Mouse (Mus musculus): ENCODE measurements at regions not wholly inside any gene's neighbourhood (a gene's known extent, or its start where the extent isn't known, plus 50 kb on each side); places are given as distances from the start of the nearest gene placed in this dataset.

GRCm38 (mm10) chr5:129429897-129430296, 71.1 kb upstream of the Sfswap start:
- DNase-seq (ENCODE audit: low spot score in 2 of 2): no peak

GRCm38 (mm10) chr5:129430330-129430729, 70.7 kb upstream of the Sfswap start:
- no peak for DNase-seq (ENCODE audit: low spot score in 2 of 2)

GRCm38 (mm10) chr5:129449931-129450573, 51.0 kb upstream of the Sfswap start:
- DNase-seq (ENCODE audit: low spot score in 2 of 2): no peak

Data from right cerebral cortex, postnatal 36 days (tissue).